Mouse (Mus musculus): ENCODE data around the gene Eya4. TPM values are rescaled to one million over a fixed set of nuclear protein-coding genes. Genes with fewer than 3 reads are reported as not detected.

Eya4 gene
- total RNA-seq (2012; rRNA removed), result 0.29 and 0.46 TPM in 2 replicates
- polyA plus RNA-seq (2012; ENCODE audit: insufficient read depth in 1 of 2, insufficient read length in 2 of 2, low read depth in 1 of 2, low replicate concordance in 2 of 2, missing spikeins in 1 of 2), result under 1 TPM in 1 of 2 experiments, not detected in 1; 0.24 TPM

- no peak for DNase-seq (ENCODE audit: low read depth, low spot score)
- H3K4me3 ChIP-seq (ENCODE audit: control insufficient read depth in 1 of 2, insufficient read depth in 1 of 2, low read depth in 2 of 2, low read length in 2 of 2), result no peak within 1 kb of the TSS
Measured at GRCm38 (mm10) chr10:23350011-23350911, at the start of gene Eya4. Gene Eya4, minus strand, starts transcription at chr10:23350786.

DNA sequence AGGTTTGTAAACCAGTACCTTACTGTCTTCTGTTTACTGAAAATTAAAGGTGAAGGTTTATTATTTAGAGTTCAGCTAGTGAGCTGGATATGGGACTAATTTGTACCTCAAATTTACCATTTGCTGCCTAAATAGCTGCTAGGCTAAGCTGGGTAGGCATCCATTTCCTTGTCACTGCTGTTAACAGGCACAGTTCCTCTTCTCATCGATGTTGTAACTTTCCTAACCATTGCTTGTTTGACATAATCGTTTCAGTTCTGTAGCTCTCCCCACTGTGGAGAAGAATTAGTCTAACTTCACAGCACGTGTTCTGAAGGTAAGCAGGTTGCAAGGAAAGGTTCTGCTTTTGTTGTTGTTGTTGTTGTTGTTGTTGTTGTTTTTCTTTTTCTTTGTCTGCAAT lies 44.8 kb upstream of the Eya4 start:
- TF ChIP-seq MYB (IDR thresholded peaks at IDR 0.05; ENCODE audit: low read depth, low read length) (no peak), USF1 (IDR thresholded peaks at IDR 0.05; ENCODE audit: low read depth, low read length) (no peak), MYC (IDR thresholded peaks at IDR 0.05; ENCODE audit: low read depth, low read length) (no peak), JUND (IDR thresholded peaks at IDR 0.05; ENCODE audit: low read depth, low read length) (no peak), MEF2A (IDR thresholded peaks at IDR 0.05; ENCODE audit: extremely low read depth, insufficient replicate concordance, low read depth, low read length, poor library complexity, severe bottlenecking) (no peak), ZKSCAN1 (IDR thresholded peaks at IDR 0.05; ENCODE audit: low read depth, low read length) (no peak), GABPA (IDR thresholded peaks at IDR 0.05; ENCODE audit: low read depth, low read length) (no peak), NRF1 (IDR thresholded peaks at IDR 0.05; ENCODE audit: insufficient read depth, low read depth, low read length, poor library complexity, severe bottlenecking) (no peak), TBP (IDR thresholded peaks at IDR 0.05; ENCODE audit: low read depth, low read length) (no peak), CTCF (IDR thresholded peaks at IDR 0.05 in 2 of 3, conservative IDR thresholded peaks at IDR 0.05 in 1 of 3; ENCODE audit: control insufficient read depth in 1 of 3, insufficient read depth in 1 of 3, low read depth in 2 of 3, low read length in 3 of 3, poor library complexity in 1 of 3, severe bottlenecking in 1 of 3) (no peak), NELFE (IDR thresholded peaks at IDR 0.05; ENCODE audit: low read depth, low read length) (no peak), ETS1 (IDR thresholded peaks at IDR 0.05; ENCODE audit: low read depth, low read length) (no peak)
- Histone ChIP-seq H3K36me3 (ENCODE audit: control insufficient read depth in 1 of 2, insufficient read depth in 2 of 2, low read length in 2 of 2) (no peaks in the 10 kb centered on the region), H3K4me1 (ENCODE audit: control insufficient read depth in 1 of 2, insufficient read depth in 2 of 2, low read length in 2 of 2) (no peaks in the 10 kb centered on the region), H3K27ac (ENCODE audit: control insufficient read depth, low read depth, low read length) (no peak overlapping the region), H3K9me3 (replicated peaks; ENCODE audit: insufficient read depth, low read length) (no peaks in the 10 kb centered on the region), H3K27me3 (ENCODE audit: control insufficient read depth in 1 of 2, insufficient read depth in 2 of 2, low read length in 2 of 2) (no peaks in the 10 kb centered on the region), H3K4me3 (ENCODE audit: control insufficient read depth in 1 of 2, insufficient read depth in 1 of 2, low read depth in 2 of 2, low read length in 2 of 2) (no peak overlapping the region), H3K9ac (ENCODE audit: control insufficient read depth, low read depth, low read length, poor library complexity, severe bottlenecking) (no peak overlapping the region), H3K79me2 (ENCODE audit: control insufficient read depth, insufficient read depth, low read length, poor library complexity) (no peaks in the 10 kb centered on the region)
- DNase-seq (ENCODE audit: low read depth, low spot score), result no peak

More at GRCm38 (mm10) chr10:23350011-23350911, at the start of gene Eya4:
- H3K27me3 ChIP-seq (ENCODE audit: control insufficient read depth in 1 of 2, insufficient read depth in 2 of 2, low read length in 2 of 2), result no peaks in the 10 kb centered on the region; a peak in 1 of 4 replicates
- H3K4me1 ChIP-seq (ENCODE audit: control insufficient read depth in 1 of 2, insufficient read depth in 2 of 2, low read length in 2 of 2), result no peaks in the 10 kb centered on the region
- H3K9ac ChIP-seq (ENCODE audit: control insufficient read depth, low read depth, low read length, poor library complexity, severe bottlenecking), result no peak within 1 kb of the TSS
- H3K79me2 ChIP-seq (ENCODE audit: control insufficient read depth, insufficient read depth, low read length, poor library complexity), result no peaks in the 10 kb centered on the region
- no peak within 1 kb of the TSS for H3K27ac ChIP-seq (ENCODE audit: control insufficient read depth, low read depth, low read length)
- H3K9me3 ChIP-seq (replicated peaks; ENCODE audit: insufficient read depth, low read length), result no peaks in the 10 kb centered on the region
- H3K36me3 ChIP-seq (ENCODE audit: control insufficient read depth in 1 of 2, insufficient read depth in 2 of 2, low read length in 2 of 2), result no peaks in the 10 kb centered on the region
- TF ChIP-seq POLR2A (IDR thresholded peaks at IDR 0.05; ENCODE audit: control insufficient read depth in 1 of 2, insufficient read depth in 1 of 2, low read depth in 1 of 2, low read length in 2 of 2, poor library complexity in 1 of 2) (no peak), POLR2AphosphoS2 (IDR thresholded peaks at IDR 0.05; ENCODE audit: low read length) (no peak), ZC3H11A (IDR thresholded peaks at IDR 0.05; ENCODE audit: low read depth, low read length) (no peak), HCFC1 (IDR thresholded peaks at IDR 0.05; ENCODE audit: low read depth, low read length) (no peak), RCOR1 (IDR thresholded peaks at IDR 0.05; ENCODE audit: low read depth, low read length) (no peak), MYC (IDR thresholded peaks at IDR 0.05; ENCODE audit: low read depth, low read length) (no peak), NELFE (IDR thresholded peaks at IDR 0.05; ENCODE audit: low read depth, low read length) (no peak), UBTF (IDR thresholded peaks at IDR 0.05; ENCODE audit: borderline replicate concordance, insufficient read depth, low read depth, low read length) (no peak), MAX (IDR thresholded peaks at IDR 0.05; ENCODE audit: low read length) (no peak), KAT2A (conservative IDR thresholded peaks at IDR 0.05; ENCODE audit: low read depth, low read length) (no peak), ELF1 (IDR thresholded peaks at IDR 0.05; ENCODE audit: low read depth, low read length) (no peak), SMC3 (IDR thresholded peaks at IDR 0.05; ENCODE audit: low read depth, low read length) (no peak), MXI1 (IDR thresholded peaks at IDR 0.05; ENCODE audit: low read depth, low read length) (no peak), USF2 (IDR thresholded peaks at IDR 0.05; ENCODE audit: borderline replicate concordance in 1 of 2, insufficient read depth in 1 of 2, low read depth in 1 of 2, low read length in 2 of 2) (no peak), TBP (IDR thresholded peaks at IDR 0.05; ENCODE audit: low read depth, low read length) (no peak)
